Mouse (Mus musculus): Measurements from ENCODE around the gene Emilin1.

GRCm38 (mm10) chr5:30887858-30888336 lies 25.3 kb upstream of the Emilin1 start:
- TF ChIP-seq CTCF (conservative IDR thresholded peaks at IDR 0.05 in 1 of 2, IDR thresholded peaks at IDR 0.05 in 1 of 2; ENCODE audit: low read depth in 2 of 2, low read length in 2 of 2) (no peak), ZC3H11A (IDR thresholded peaks at IDR 0.05; ENCODE audit: low read depth, low read length) (no peak), NRF1 (IDR thresholded peaks at IDR 0.05; ENCODE audit: low read depth, low read length) (peak; percentile 72)

Data from CH12.LX (cell line).